Mouse (Mus musculus) spleen, adult 18-20 months (tissue): ENCODE data around the gene Rbm20.

ENCODE experiments used
- DNase-seq, 2 experiments: peaks; one replicate each; pipeline ENCODE4 v3.0.0; 2022; ENCODE audit warnings: mixed read lengths in 2 of 2

Rbm20 gene

DNA sequence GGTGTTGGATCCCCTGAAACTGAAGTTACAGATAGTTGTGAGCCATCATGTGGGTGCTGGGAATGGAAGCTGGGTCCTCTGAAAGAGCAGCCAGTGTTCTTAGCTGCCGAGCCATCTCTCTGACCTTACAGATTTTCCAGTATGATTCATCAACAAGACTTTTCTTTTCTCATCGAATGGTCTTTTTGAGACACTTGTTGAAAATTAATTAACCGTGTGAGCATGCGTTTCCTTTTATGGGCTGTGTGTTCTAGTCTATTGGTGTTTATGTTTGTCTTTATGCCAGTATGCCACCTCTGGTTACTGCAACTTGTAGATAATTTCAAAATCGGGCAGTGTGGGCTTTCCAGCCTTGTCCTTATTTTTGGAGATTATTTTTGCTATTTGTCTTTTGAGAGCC, 45.1 kb downstream of the Rbm20 start:
- no peak for DNase-seq

DNA sequence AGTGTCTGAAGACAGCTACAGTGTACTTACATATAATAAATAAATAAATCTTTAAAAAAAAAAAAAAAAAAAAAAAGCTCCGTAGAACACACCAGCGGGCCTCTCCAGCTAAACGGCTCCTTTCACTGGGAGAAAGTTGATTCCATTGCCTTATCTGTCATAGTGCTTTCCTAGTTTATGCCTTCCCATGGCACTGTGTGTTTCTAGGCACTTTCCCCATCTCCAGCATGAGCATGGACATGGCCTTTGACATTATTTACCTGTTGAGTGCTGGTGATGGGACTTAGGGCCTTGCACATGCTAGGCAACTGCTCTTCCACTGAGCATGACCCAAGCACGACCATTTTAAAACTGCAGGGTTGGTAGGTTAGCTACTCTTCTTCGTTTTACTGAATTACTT, 46.9 kb downstream of the Rbm20 start:
- DNase-seq = no peak

DNA sequence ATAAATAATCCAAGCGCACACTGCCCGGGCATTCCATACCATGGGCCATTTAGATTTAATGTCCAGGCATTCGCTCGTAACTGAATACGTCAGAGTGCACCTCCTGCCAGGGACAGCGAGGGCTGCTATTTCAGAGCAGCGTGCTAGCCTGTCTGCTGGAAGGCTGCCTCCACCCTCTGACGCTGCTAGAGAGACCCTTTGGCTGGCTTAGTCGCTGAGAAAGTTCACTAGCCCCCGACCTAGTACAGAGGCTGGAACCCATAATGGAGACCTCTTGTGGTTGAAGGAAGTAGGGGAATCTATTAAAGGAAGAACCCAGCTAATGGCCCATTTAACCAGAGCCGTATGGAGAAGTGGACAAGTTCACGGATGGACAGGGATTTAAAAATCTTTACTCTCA, 49.2 kb downstream of the Rbm20 start:
- DNase-seq = no peak

DNA sequence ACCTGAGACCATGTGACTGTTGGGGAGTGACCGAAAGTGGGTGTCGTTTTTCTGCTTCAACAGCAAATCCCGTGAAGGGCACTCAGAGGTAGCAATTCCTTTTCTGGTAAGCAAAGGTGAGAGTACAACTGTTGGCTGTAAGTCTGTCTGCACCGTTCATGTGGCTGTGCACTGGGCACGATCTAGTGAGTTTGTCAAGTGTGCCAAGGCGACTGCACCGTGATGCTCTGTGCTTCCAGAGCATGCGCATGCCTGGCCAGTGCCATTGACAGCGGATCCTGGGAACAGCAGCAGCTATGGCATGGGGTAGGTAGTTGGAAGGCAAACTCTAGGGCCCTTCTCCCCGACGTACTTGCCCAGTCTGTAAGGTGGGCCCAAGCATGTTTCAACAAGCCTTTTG, 49.6 kb downstream of the Rbm20 start:
- DNase-seq = no peak

DNA sequence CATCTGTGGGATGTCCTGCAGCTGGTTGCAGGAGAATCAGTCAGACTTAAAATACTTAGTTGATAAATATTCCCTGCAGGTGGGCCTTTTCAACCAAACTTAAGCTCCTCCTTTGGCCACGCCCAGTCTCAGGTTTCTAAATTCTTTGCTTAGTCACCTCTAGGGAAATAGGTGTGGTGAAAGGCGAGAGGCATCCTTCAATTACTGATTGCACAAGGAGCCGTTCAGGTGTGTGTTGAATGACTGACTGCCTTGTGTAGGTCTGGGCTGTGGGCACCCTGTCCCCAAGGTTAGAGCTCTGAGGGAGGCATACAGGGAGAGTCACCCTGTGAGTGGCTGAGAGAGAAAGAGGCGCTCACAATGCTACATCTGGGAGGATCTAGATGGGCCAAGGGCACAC, 50.2 kb downstream of the Rbm20 start:
- no peak for DNase-seq

DNA sequence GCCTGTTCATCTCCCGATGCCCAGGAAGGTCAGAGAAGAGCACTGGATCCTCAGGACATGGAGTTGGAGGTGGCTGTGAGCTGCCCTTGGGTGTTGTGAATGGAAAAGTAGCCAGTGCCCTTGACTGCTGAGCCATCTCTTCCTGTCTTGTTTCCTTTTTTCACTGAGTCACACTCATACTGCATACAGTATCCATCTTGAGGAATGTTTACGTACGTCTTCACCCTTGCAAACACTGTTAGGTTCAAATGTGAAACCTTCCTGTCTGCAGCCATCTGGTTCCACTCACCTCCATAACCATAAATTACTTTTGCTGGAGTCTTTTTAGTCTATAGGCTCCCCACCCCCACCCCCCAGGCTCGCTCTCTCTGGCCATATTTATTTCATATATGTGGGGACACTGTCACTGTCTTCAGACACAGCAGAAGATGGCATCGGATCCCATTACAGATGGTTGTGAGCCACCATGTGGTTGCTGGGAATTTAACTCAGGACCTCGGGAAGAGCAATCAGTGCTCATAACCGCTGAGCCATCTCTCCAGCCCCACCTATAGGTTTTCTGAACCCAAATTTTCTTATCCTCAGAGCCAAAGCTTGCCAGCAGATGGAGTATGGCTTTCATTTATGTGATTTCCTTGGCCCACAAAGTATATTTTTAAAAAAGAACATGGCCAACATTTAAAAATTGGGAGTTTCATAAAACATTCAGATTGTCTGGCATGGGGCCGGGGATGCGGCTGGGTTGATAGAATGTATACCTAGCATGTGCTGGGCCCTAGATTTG, 51.0 kb downstream of the Rbm20 start:
- DNase-seq = no peak

DNA sequence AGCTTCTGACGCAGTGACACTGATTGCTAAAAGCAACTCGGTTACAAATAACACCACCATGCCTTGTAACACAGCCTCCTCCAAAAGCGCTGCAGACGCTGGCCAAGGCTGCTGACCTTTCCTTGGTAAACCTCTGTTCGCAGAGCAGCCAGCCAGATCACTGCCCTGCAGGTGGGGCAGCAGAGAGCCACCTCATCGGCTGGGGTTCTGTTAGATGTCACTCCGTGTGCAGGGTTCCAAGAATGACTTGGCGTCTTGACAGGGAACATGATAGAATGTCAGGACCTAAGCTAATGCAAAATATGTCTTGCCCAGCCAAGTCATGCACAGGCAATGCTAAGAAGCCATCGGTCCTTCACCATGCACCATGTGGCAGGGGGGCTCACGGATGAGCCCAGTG, 52.8 kb downstream of the Rbm20 start:
- no peak for DNase-seq

DNA sequence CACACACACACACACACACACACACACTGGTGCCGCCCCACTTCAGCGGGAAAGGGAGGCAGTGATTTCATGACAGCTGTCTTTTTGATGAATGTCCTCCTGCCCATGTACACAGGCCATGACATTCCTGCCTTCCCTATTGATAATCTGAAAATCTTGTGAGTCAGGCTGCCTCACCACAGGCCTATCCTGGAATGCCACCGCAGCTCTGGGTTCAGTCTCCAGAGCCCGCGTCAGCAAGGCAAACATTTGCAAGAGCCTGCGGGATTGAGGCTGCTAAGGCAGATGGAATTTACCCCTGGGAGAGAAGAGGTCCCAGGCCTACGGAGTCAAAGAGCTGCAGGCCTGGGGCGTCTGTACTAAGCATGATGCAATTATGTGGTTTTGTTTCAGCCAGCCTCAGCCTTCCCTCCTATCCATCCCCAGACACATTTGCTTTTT, 54.7 kb downstream of the Rbm20 start:
- no peak for DNase-seq

DNA sequence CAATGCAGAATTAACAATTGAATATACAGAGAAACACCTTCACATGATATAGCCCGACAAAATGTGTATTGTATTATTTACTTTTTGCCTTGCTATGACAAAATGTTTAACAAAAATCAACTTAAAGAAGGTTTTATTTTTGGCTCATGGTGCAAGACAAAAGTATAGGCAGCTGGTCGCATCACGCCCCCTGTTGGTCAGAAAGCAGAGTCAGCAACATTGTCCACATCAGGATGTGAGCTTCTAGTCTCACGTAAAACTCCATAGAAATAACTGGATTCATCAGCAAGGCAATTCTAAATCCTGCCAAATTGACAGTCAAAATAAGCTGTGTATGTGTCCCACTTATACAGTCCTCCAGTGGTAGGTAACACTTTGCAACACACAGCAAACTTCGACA, 57.7 kb downstream of the Rbm20 start:
- no peak for DNase-seq

DNA sequence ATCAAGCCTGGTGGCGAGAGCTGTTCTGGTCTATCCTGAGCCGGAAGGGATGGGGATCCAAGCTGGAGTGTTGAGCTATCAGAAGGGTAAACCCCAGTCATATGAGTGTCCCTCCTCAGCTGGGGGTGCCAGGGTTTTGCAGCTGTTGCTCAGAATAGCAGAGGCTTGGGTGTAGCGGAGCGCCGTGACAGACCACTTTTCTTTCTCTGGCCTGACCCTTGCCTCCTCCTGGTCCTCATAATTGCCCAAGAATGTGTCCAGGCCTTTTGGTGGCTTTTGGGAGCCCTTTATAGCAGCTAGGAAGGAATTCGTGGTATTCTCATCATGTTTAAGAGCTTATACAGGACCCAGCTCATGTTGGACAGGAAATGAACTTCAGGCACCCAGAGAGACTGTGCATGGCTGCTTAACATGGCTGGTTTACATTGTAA, 61.6 kb downstream of the Rbm20 start:
- DNase-seq = no peak

DNA sequence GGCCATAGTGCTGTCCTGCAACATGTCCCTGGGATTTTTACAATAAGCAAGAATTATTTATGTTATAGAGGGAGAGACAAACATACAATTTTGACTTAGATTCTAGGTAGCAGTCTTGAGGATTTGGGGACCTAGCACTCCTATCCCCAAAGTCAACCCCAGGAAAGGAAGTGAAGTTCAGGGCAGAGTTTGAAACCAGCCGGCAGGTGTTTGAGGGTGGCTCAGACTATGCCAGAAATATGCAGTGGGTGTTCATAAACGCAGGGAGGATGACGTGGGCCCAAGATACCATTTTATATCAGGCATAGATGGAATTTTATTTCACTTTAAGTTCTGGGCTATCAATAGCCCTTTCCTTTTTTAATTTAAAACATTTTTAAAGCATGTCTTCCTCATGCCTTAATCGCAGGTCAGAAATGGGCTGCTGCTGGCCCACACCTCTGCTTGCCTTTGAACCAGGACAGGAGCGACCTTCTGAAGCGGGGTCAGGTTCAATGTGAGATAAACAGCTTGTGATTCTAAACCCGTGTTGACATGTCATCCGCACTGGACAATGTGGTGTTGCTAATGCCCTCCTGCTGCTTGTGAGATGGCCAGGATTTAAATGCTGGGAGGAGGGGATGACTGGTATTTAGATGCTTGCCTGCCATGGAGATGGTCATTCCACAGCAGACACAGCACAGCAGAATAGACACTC, 62.6 kb downstream of the Rbm20 start:
- no peak for DNase-seq

DNA sequence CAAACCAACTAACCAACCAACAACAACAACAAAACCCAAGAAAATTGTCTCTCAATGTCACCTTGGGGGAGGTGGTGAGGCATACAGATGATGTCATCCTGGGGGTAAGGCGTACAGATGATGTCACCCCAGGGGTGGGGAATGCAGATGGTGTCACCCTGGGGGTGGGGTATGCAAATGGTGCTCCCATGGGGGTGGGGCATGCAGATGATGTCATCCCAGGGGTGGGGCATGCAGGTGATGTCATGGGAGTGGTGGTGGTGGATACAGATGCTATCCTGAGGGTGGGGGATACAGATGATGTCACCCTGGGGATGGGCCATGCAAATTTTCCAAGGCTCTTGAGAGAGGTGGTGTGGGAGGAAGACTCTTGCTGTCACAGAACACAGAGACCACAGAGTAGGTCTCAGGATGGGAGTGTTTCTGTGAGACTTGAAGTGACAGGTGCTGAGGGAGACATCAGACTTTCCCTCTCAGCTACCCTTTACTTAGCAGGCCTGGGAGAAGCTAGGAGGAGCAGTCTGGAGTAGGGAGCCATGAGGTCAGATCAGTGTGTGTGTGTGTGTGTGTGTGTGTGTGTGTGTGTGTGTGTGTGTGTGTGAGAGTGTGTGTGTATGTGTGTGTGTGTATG, 63.8 kb downstream of the Rbm20 start:
- no peak for DNase-seq

DNA sequence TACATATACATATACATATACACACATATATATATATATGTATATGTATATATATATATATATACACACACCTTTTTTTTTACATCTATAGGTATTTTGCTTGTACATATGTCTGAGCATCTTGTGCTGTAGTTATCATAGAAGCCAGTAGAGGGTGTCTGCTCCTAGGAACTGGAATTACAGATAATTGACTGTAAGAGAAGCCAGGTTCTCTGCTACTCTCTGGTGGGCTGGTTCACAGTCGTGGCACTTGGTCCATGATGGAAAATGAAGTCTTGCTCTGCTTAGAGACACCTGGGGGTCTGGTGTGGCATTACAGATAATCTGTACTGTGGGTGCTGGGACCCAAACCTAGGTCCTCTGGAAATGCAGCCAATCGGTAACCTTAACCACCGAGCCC, 64.8 kb downstream of the Rbm20 start:
- no peak for DNase-seq

DNA sequence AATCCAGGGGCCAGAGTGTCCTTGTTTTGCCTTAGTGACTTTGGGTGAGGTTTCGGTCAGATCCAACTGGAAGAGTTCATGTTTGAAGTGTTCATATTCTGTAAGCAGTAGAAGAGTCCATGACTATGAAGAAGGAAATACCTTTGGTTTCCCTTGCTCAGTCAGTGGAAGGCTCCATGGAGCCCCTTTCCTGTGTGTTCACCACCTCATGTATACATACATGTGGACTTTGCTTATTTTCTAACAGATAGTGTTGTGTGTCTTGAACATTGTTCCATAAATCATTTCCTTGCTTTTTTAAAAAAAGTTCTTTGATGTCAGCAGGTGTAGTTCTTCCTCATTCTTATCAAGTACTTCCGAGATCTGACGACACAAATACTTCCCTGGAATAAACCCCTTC, 68.2 kb downstream of the Rbm20 start:
- DNase-seq = no peak

DNA sequence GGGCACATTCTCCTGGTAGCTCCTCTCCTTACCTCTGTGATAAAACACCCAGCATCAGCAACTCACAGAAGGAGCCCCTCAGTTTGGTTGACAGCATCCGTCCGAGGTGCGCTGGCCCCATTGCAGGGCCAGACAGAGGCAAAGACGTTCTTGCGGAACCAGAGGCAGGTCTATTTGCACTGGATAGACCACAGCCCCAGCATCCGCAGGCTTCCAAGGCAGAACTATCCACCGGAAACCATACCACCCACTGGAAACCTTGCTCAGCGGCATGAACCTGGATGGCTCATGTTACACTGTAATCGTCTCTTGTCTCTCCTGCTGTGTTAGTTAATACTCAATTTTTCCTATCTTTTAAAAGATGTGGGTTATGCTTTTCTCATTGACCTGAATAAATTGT, 69.0 kb downstream of the Rbm20 start:
- no peak for DNase-seq

DNA sequence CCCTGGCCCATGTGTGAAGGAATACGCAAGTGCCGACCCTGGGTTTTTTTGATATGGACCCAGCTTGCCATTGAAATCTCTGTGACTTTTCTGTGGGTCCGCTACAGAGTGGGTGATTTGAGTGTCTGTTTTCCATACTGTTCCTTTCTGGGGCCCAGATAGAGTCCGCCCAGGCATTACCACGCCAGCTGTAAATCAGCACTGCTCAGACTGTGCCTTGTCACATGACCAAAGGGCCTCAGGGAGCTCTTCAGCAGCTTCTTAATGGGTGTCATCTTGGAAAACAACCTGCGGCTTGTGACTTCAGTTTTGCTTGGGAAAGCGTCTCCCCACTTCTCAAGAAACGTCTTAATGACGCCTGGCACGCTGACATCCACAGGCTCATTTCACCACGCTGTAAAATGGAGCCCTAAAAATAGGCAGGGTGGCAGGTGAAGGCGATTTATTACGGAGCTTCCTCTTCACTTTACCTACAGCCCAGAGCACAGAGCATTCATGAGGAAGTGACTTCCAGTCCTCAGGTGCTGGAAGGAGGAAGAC, 71.2 kb downstream of the Rbm20 start:
- DNase-seq = no peak

DNA sequence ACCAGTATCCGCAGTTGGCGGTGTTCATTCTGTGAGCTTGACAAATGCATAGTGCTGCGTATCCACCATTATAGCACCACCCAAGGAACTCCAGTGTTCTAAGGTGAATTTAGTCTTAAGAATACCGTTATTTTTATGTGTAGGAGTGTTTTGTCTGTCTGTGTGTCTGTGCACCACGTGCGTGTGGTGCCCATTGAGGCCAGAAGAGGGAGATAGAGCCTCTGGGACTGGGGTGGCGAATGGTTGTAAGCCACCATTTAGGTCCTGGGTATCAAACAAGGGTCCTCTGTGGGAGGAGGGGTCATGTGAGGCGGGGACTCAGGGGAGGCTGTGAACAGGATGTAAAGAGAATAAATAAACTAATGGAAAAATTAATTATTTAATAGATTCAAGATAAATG, 72.2 kb downstream of the Rbm20 start:
- no peak for DNase-seq

DNA sequence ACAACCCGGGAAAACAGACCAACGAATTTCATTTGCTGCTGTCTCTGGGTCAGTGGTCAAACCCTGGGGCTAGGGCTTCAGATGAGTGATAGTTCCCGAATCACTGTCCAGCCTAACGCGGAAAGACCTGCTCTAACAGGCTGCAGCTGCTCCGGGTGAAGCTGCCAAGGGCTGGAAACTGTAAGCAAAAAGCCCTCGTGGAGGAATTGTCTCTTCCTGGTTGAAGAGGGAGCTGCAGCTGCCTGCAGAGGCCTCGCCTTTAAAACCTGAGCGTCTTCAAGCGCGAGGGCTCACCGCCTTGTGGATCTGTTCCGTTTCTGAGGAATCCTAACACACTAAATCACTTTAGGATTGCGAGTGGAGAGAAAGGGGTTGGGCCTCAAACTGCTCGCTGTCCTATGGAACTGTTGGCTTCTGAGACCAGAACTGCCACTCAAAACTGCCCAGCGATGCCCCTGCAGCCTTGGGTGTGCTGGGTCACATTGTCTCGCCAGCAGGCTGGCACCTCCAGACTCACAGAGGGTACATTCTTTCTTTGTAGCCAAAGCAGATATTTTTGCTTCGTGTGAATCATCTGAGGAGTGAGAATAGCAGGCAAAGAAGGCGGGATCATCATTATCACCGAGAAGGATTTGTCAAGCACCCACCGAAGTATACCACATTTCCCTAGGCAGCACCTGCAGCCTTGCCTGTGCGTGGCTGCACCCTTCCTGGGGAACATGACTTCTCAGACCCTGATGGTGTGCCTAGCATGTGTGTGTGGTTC, 74.5 kb downstream of the Rbm20 start:
- no peak for DNase-seq

DNA sequence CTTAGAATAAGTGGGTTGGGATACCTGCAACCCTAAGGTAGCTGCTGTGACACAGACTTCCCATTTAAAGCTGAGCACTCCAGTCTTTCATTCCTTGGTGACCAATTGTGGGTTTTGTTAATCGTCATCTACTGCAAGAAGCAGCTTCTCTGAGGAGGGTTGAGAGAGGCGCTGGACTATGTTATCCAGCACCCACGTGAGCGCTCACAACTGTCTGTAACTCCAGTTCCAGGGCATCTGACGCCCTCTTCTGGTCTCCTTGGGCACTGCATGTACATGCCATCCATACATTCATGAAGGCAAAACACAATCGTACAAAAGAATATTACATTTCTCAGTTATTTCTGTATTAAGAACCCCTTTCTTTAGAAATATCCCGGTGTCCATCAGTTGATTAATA, 75.9 kb downstream of the Rbm20 start:
- no peak for DNase-seq

DNA sequence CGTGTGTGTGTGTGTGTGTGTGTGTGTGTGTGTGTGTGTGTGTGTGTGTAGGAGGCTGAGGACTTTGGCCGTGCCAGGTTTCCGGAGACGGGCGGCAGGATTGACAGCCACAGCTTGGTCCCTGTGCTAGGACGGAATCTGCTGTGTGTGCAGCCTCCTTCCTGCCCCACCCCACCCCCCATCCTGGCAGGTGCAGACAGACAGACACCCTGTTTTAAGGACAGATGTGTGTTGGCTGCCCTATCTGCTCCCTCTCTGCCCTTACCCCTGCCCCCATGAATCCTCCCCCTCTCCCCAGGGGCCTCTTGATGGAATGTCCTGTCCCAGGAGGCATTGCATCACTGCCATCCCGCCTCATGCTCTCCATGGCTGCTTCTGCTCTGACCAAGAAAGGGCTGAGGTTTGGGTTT, 77.3 kb downstream of the Rbm20 start:
- no peak for DNase-seq

DNA sequence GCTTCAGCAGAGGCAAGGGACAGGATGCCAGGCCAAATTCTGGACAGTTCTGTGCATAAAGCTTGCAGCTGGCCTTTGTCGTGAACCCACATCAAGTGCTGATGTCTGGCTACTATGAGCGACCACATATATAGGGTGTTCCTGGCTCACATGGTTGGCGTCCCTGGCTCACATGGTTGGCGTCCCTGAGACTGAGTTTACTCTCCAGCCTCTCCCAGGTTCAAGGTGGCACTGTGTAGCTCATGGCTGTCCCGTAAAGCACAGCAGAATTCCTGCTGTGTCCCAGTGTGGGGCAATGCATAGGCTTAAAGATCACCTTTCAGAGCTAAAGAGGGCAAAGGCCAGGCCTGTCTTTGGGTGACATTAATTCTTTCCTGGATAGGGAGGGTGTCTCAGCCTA, 78.2 kb downstream of the Rbm20 start:
- no peak for DNase-seq

DNA sequence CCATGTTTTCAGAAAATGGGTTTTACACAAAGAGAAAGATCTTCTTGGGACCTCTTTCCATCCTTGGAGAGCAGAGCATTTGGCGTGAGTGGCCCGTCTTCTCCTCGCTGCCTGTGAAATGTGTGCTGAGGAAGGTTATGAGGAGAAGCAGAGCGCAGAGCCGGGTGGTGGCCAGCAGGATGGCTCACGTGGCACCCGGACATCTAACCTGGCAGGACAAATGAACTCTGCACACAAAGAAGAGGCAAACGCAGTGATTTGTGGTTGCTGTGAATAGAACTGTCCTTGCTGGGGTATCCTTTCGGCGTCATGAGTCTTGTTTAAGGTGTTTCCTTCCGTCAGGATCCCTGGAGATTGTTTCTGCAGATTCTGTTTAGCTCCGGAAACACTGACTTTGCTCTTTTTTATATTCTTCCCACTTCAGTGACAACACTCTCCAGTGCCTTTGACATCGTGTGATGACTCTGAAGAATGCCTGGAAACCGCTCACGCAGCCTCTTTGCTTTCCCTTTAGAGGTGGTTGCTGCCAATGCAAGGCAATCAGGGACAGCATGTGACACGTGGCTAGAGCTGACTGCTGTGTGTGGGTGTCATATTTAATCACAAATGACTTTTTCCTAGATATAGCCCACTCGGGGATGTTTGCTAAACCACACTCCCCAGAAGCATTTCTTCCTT, 80.5 kb downstream of the Rbm20 start:
- no peak for DNase-seq
